Mouse (Mus musculus): Measurements from ENCODE around the gene Sntg2.

DNA sequence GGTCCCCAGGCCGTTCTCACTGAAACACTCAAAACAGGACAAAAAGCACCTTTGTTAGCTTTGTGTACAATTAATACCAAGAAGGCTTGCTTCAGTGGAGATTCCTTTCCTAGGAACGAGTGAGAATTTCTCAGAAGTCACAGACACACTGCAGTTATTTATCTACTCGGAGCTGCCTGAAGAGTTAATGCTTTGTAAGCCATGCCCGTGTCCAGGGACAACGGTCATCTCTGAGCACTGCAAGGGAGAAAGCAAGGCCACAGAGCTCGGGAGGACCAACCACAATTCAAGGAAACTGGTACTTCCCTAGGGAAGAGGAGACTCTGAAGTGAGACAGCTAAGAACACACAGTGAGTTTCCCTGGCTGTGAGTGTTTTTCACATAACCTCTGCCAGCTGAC lies 15.5 kb downstream of the Sntg2 start:
- TF ChIP-seq POLR2A (IDR thresholded peaks at IDR 0.05; ENCODE audit: control insufficient read depth, low read depth, low read length) = no peak
- no peak for TF ChIP-seq CTCF (IDR thresholded peaks at IDR 0.05; ENCODE audit: control insufficient read depth, insufficient read depth, insufficient replicate concordance, low read depth, low read length)
